Comparison of ENCODE assay signal across 24 mouse cellular contexts in genomic region chr6:97614179-97614578, GRCm38 (mm10). TPM values are rescaled to one million over a fixed set of nuclear protein-coding genes. Genes with fewer than 3 reads are reported as not detected.
DNase-seq lines count a peak whose midpoint lies in the region; ATAC-seq and TF ChIP-seq lines count a peak whose summit lies in the region.
"Had no signal": no experiment of that assay in that cellular context is flagged by ENCODE, and none has a peak within 500 bp of the region (broad histone marks: within the 10 kb centered on the region; RNA-seq: fewer than 3 reads in every experiment).

No protein-coding gene starts in this region.

- TF ChIP-seq POLR2A in brain, embryonic 14.5 days (IDR thresholded peaks at IDR 0.05; ENCODE audit: borderline replicate concordance, extremely low read depth, insufficient read depth, insufficient read length, poor library complexity, severe bottlenecking): no peak

- no peak overlapping the region for H3K27ac ChIP-seq in heart, embryonic 11.5 days (ENCODE audit: low read depth, low read length)
- no peak overlapping the region for H3K27ac ChIP-seq in forebrain, embryonic 16.5 days (ENCODE audit: low read length)
- H3K27ac ChIP-seq in hindbrain, embryonic 15.5 days (replicated peaks): no peak overlapping the region
- H3K27ac ChIP-seq: embryonic facial prominence, embryonic 15.5 days; heart, adult 2 months; limb, embryonic 10.5 days; liver, embryonic 15.5 days; lung, embryonic 15.5 days had no signal

- DNase-seq in heart, adult 11 months: peak; percentile 16
- DNase-seq in brain, embryonic 14.5 days (ENCODE audit: low read depth): peak; percentile 54
- DNase-seq in adrenal gland, adult 8-10 months: no peak
- no peak for DNase-seq in layer of hippocampus, postnatal 25 days (ENCODE audit: extremely low spot score in 1 of 2, low spot score in 1 of 2)
- no peak for DNase-seq in gastrocnemius, adult 18-20 months (ENCODE audit: low spot score)
- DNase-seq: cerebellum, adult 18-20 months; cerebellum, postnatal 14 days; embryo, embryonic 11 days; gastrocnemius, postnatal 14 days; heart, adult 2 months; kidney, adult 18-20 months; kidney, postnatal 4 days; liver; lung, postnatal 4 days; thymus, adult 18-20 months; thymus, postnatal 4 days had no signal

- H3K4me1 ChIP-seq in heart, embryonic 11.5 days (ENCODE audit: control insufficient read depth, insufficient read depth, low read length): peaks cover 7% of the 10 kb centered on the region
- peaks cover 32% of the 10 kb centered on the region for H3K4me1 ChIP-seq in forebrain, embryonic 16.5 days (replicated peaks; ENCODE audit: control insufficient read depth, insufficient read depth, low read length)
- H3K4me1 ChIP-seq in hindbrain, embryonic 15.5 days (replicated peaks): peaks cover 37% of the 10 kb centered on the region

- no peak for TF ChIP-seq CTCF in brain, embryonic 14.5 days (IDR thresholded peaks at IDR 0.05; ENCODE audit: borderline replicate concordance, extremely low read depth, insufficient read depth, insufficient read length)

- H3K4me2 ChIP-seq in heart, embryonic 11.5 days: no peak overlapping the region
- peak overlapping the region; percentile 65 for H3K4me2 ChIP-seq in forebrain, embryonic 16.5 days (ENCODE audit: low read length)
- peak overlapping the region; percentile 92 for H3K4me2 ChIP-seq in hindbrain, embryonic 15.5 days
- H3K4me2 ChIP-seq: liver, embryonic 15.5 days; lung, embryonic 15.5 days had no signal

- H3K9ac ChIP-seq in heart, embryonic 11.5 days (ENCODE audit: low read depth, low read length): no peak overlapping the region
- no peak overlapping the region for H3K9ac ChIP-seq in forebrain, embryonic 16.5 days (replicated peaks; ENCODE audit: low read depth, low read length)
- H3K9ac ChIP-seq in hindbrain, embryonic 15.5 days: no peak overlapping the region
- H3K9ac ChIP-seq: embryonic facial prominence, embryonic 15.5 days; liver, embryonic 15.5 days; lung, embryonic 15.5 days had no signal

- no peak overlapping the region for H3K4me3 ChIP-seq in heart, embryonic 11.5 days (ENCODE audit: low read depth, low read length)
- H3K4me3 ChIP-seq in forebrain, embryonic 16.5 days (replicated peaks; ENCODE audit: low read length): peak overlapping the region; percentile 83; the same call in 1 of the 2 replicates
- no peak overlapping the region for H3K4me3 ChIP-seq in hindbrain, embryonic 15.5 days
- H3K4me3 ChIP-seq: embryonic facial prominence, embryonic 15.5 days; heart, adult 2 months; limb, embryonic 10.5 days; liver, embryonic 15.5 days; lung, embryonic 15.5 days had no signal

- no peaks in the 10 kb centered on the region for H3K36me3 ChIP-seq in heart, embryonic 11.5 days (ENCODE audit: control insufficient read depth, insufficient read depth, low read length)
- H3K36me3 ChIP-seq in forebrain, embryonic 16.5 days (ENCODE audit: control insufficient read depth, insufficient read depth): no peaks in the 10 kb centered on the region
- H3K36me3 ChIP-seq in hindbrain, embryonic 15.5 days: no peaks in the 10 kb centered on the region
- H3K36me3 ChIP-seq: embryonic facial prominence, embryonic 15.5 days; limb, embryonic 10.5 days; liver, embryonic 15.5 days; lung, embryonic 15.5 days had no signal

- H3K27me3 ChIP-seq in heart, embryonic 11.5 days (ENCODE audit: control insufficient read depth, insufficient read depth, low read length): no peaks in the 10 kb centered on the region
- H3K27me3 ChIP-seq in forebrain, embryonic 16.5 days (replicated peaks; ENCODE audit: control insufficient read depth, insufficient read depth, low read length): no peaks in the 10 kb centered on the region
- H3K27me3 ChIP-seq in hindbrain, embryonic 15.5 days: no peaks in the 10 kb centered on the region

- no peak for ATAC-seq in heart, embryonic 11.5 days (replicated peaks; ENCODE audit: insufficient number of reproducible peaks, low FRiP score, low TSS enrichment)
- ATAC-seq in forebrain, embryonic 16.5 days: no peak
- no peak for ATAC-seq in hindbrain, embryonic 15.5 days (ENCODE audit: low FRiP score, low read depth)
- ATAC-seq: inflammation-experienced regulatory T-cells, adult 6 months had no signal

- no peaks in the 10 kb centered on the region for H3K9me3 ChIP-seq in heart, embryonic 11.5 days (replicated peaks; ENCODE audit: control insufficient read depth, low read length)
- H3K9me3 ChIP-seq in forebrain, embryonic 16.5 days (ENCODE audit: control insufficient read depth, low read length): no peaks in the 10 kb centered on the region
- no peaks in the 10 kb centered on the region for H3K9me3 ChIP-seq in hindbrain, embryonic 15.5 days
- H3K9me3 ChIP-seq: embryonic facial prominence, embryonic 15.5 days; limb, embryonic 10.5 days; liver, embryonic 15.5 days; lung, embryonic 15.5 days had no signal

RNA-seq across cellular contexts. Expression of gene Frmd4b, which starts 3.2 kb away (rescaled TPM):
- 29.3 and 29.7 TPM in 2 replicates for polyA plus RNA-seq in heart, embryonic 11.5 days (2014; fragmentation: Nextera tagmentation; extraction: Ambion mirVana)
- polyA plus RNA-seq in brain, embryonic 14.5 days (2012; rRNA removed): 30.4 and 32.7 TPM in 2 replicates
- 50.0 and 59.1 TPM in 2 replicates for polyA plus RNA-seq in forebrain, embryonic 16.5 days (2015; fragmentation: Nextera tagmentation; extraction: Ambion mirVana)
- polyA plus RNA-seq in hindbrain, embryonic 15.5 days (2015; fragmentation: Nextera tagmentation; extraction: Ambion mirVana): 22.1 and 22.7 TPM in 2 replicates
- 10 to 100 TPM; 19.7 to 35.2 (median 26.5) TPM for total RNA-seq in adrenal gland, adult 8-10 months (2022)
- 10 to 100 TPM; 26.8 to 35.0 TPM for total RNA-seq in layer of hippocampus, postnatal 25 days (2021)
- total RNA-seq in gastrocnemius, adult 18-20 months (2021): 1 to 10 TPM; 5.1 to 6.3 TPM

Comparison
In these comparisons a context has a peak if more than half of its experiments do, and no peak if none do; other contexts are left out.
1. DNase-seq: peak in heart, adult 11 months (single experiment) and brain, embryonic 14.5 days (single experiment); none in adrenal gland, adult 8-10 months (single experiment), layer of hippocampus, postnatal 25 days (0 of 2) and gastrocnemius, adult 18-20 months (single experiment).